Mouse (Mus musculus) left cerebral cortex, adult 9 months (tissue): Measurements from ENCODE around the gene 4930470P17Rik.
A peak's percentile ranks its signal among the peaks of the same experiment; 100 is the strongest.

Experiments
- DNase-seq, 2 experiments: peaks; one replicate each; pipeline ENCODE4 v3.0.0; 2022; ENCODE audit warnings: low spot score in 2 of 2

The 4930470P17Rik gene

GRCm38 (mm10) chr2:170579551-170579950 lies 22.3 kb downstream of the 4930470P17Rik start:
- DNase-seq: no peak

GRCm38 (mm10) chr2:170578588-170578987 lies 23.2 kb downstream of the 4930470P17Rik start:
- no peak for DNase-seq

- no peak for DNase-seq
These were observed 24.3 kb downstream of the 4930470P17Rik start for GRCm38 (mm10) chr2:170577502-170577901.

- DNase-seq: no peak
These were observed 25.7 kb downstream of the 4930470P17Rik start for GRCm38 (mm10) chr2:170576077-170576476.

- DNase-seq: no peak
These were observed 36.8 kb downstream of the 4930470P17Rik start for GRCm38 (mm10) chr2:170564995-170565394.

GRCm38 (mm10) chr2:170563956-170564855 lies 37.6 kb downstream of the 4930470P17Rik start:
- no peak for DNase-seq

- no peak for DNase-seq
These were observed 49.7 kb downstream of the 4930470P17Rik start for GRCm38 (mm10) chr2:170552088-170552487.

GRCm38 (mm10) chr2:170550240-170550639 lies 51.6 kb downstream of the 4930470P17Rik start:
- peak in 1 of 2 experiments; percentile 35 for DNase-seq

- DNase-seq: no peak
These were observed 52.7 kb downstream of the 4930470P17Rik start for GRCm38 (mm10) chr2:170549146-170549545.

- DNase-seq: no peak
These were observed 53.8 kb downstream of the 4930470P17Rik start for GRCm38 (mm10) chr2:170548046-170548445.

- no peak for DNase-seq
These were observed 54.3 kb downstream of the 4930470P17Rik start for GRCm38 (mm10) chr2:170547526-170547925.

- no peak for DNase-seq
These were observed 56.1 kb downstream of the 4930470P17Rik start for GRCm38 (mm10) chr2:170545745-170546144.

GRCm38 (mm10) chr2:170544950-170545349 lies 56.9 kb downstream of the 4930470P17Rik start:
- DNase-seq: no peak

GRCm38 (mm10) chr2:170544159-170544558 lies 57.7 kb downstream of the 4930470P17Rik start:
- no peak for DNase-seq

- no peak for DNase-seq
These were observed 58.2 kb downstream of the 4930470P17Rik start for GRCm38 (mm10) chr2:170543625-170544024.

GRCm38 (mm10) chr2:170539211-170539610 lies 62.6 kb downstream of the 4930470P17Rik start:
- DNase-seq: peak in 1 of 2 experiments; percentile 79

GRCm38 (mm10) chr2:170535841-170536240 lies 66.0 kb downstream of the 4930470P17Rik start:
- no peak for DNase-seq

- no peak for DNase-seq
These were observed 67.0 kb downstream of the 4930470P17Rik start for GRCm38 (mm10) chr2:170534803-170535174.

- DNase-seq: no peak
These were observed 67.6 kb downstream of the 4930470P17Rik start for GRCm38 (mm10) chr2:170534116-170534802.

- no peak for DNase-seq
These were observed 71.6 kb downstream of the 4930470P17Rik start for GRCm38 (mm10) chr2:170530256-170530655.

GRCm38 (mm10) chr2:170529766-170530165 lies 72.1 kb downstream of the 4930470P17Rik start:
- no peak for DNase-seq
